In genomic region chr5:118214418-118215154, GRCm38 (mm10) we compare ENCODE assay signal across 8 mouse cellular contexts. TPM values are rescaled to one million over a fixed set of nuclear protein-coding genes. Genes with fewer than 3 reads are reported as not detected.
DNase-seq lines count a peak whose midpoint lies in the region; ATAC-seq lines count a peak whose summit lies in the region.

No protein-coding gene starts in this region.

- H3K9ac ChIP-seq in hindbrain, embryonic 14.5 days = peak overlapping the region; percentile 57

- ATAC-seq in hindbrain, embryonic 14.5 days (ENCODE audit: low FRiP score) = peak; percentile 81

- H3K27ac ChIP-seq in hindbrain, embryonic 14.5 days = peak overlapping the region; percentile 38

- H3K4me1 ChIP-seq in hindbrain, embryonic 14.5 days (replicated peaks; ENCODE audit: control insufficient read depth, insufficient read depth, low read length) = peaks cover 19% of the 10 kb centered on the region

- H3K27me3 ChIP-seq in hindbrain, embryonic 14.5 days (ENCODE audit: control insufficient read depth, insufficient read depth, low read length) = no peaks in the 10 kb centered on the region

- DNase-seq in adrenal gland, adult 18-20 months (ENCODE audit: low spot score in 2 of 2) = peak; percentile 65 to 73
- DNase-seq in cerebellum, postnatal 36 days = peak; percentile 92 to 95
- DNase-seq in frontal cortex, postnatal 25 days (ENCODE audit: low spot score in 2 of 2) = peak; percentile 67 to 83
- peak; percentile 77 for DNase-seq in hindbrain, embryonic 14.5 days (ENCODE audit: low spot score)
- peak; percentile 73 to 79 for DNase-seq in layer of hippocampus, postnatal 36 days
- DNase-seq in lung, postnatal 25 days (ENCODE audit: low spot score) = peak; percentile 75
- peak; percentile 87 to 90 for DNase-seq in right cerebral cortex, postnatal 36 days (ENCODE audit: low spot score in 2 of 2)
- no peak for DNase-seq in B cell, adult 2 months

- no peaks in the 10 kb centered on the region for H3K9me3 ChIP-seq in hindbrain, embryonic 14.5 days (ENCODE audit: control insufficient read depth, low read length)

- peak overlapping the region; percentile 19 for H3K4me3 ChIP-seq in hindbrain, embryonic 14.5 days (replicated peaks; ENCODE audit: low read length)

- 4% methylated on average over 24 of the region's 24 CpGs for WGBS in hindbrain, embryonic 14.5 days

- peaks cover 7% of the 10 kb centered on the region; the same call in 1 of the 2 replicates for H3K36me3 ChIP-seq in hindbrain, embryonic 14.5 days (replicated peaks; ENCODE audit: control insufficient read depth, insufficient read depth)

- peak overlapping the region; percentile 58 for H3K4me2 ChIP-seq in hindbrain, embryonic 14.5 days (replicated peaks)

RNA-seq across cellular contexts. Expression of gene Rnft2, which starts 30.3 kb away (rescaled TPM):
- total RNA-seq in adrenal gland, adult 18-20 months (2021) = 1 to 10 TPM; 3.1 to 5.3 TPM
- polyA plus RNA-seq in hindbrain, embryonic 14.5 days (2014; fragmentation: Nextera tagmentation; extraction: Ambion mirVana) = 12.6 and 13.0 TPM in 2 replicates
- total RNA-seq in layer of hippocampus, postnatal 36 days (2021) = 10 to 100 TPM; 71.5 to 72.2 TPM

RNA-seq across cellular contexts. Expression of gene 2410131K14Rik, which starts 30.4 kb away (rescaled TPM):
- 1 to 10 TPM; 6.3 to 9.0 TPM for total RNA-seq in adrenal gland, adult 18-20 months (2021)
- 16.4 and 17.2 TPM in 2 replicates for polyA plus RNA-seq in hindbrain, embryonic 14.5 days (2014; fragmentation: Nextera tagmentation; extraction: Ambion mirVana)
- total RNA-seq in layer of hippocampus, postnatal 36 days (2021) = 10 to 100 TPM; 16.5 to 16.7 TPM

RNA-seq across cellular contexts. Expression of gene Hrk, which starts 50.1 kb away (rescaled TPM):
- total RNA-seq in adrenal gland, adult 18-20 months (2021) = under 1 TPM in 1 of 2 experiments, not detected in 1; 0.06 TPM
- polyA plus RNA-seq in hindbrain, embryonic 14.5 days (2014; fragmentation: Nextera tagmentation; extraction: Ambion mirVana) = 3.4 and 4.3 TPM in 2 replicates
- total RNA-seq in layer of hippocampus, postnatal 36 days (2021) = 10 to 100 TPM; 38.0 to 40.2 TPM

RNA-seq across cellular contexts. Expression of gene Fbxw8, which starts 59.3 kb away (rescaled TPM):
- total RNA-seq in adrenal gland, adult 18-20 months (2021) = 10 to 100 TPM; 47.3 to 51.4 TPM
- 21.0 TPM in 2 replicates for polyA plus RNA-seq in hindbrain, embryonic 14.5 days (2014; fragmentation: Nextera tagmentation; extraction: Ambion mirVana)
- total RNA-seq in layer of hippocampus, postnatal 36 days (2021) = 10 to 100 TPM; 35.2 to 37.7 TPM

Comparison
In these comparisons a context has a peak if more than half of its experiments do, and no peak if none do; other contexts are left out.
1. DNase-seq: peak in adrenal gland, adult 18-20 months (2 of 2), cerebellum, postnatal 36 days (2 of 2), frontal cortex, postnatal 25 days (2 of 2), hindbrain, embryonic 14.5 days (single experiment), layer of hippocampus, postnatal 36 days (2 of 2), lung, postnatal 25 days (single experiment) and right cerebral cortex, postnatal 36 days (2 of 2); none in B cell, adult 2 months (0 of 2).
2. RNA of gene Rnft2, which starts 30.3 kb away (total RNA-seq): 71.5 to 72.2 TPM in layer of hippocampus, postnatal 36 days; 3.1 to 5.3 TPM in adrenal gland, adult 18-20 months; every median in the first group is over 10 times any median in the second.
3. RNA of gene Hrk, which starts 50.1 kb away (total RNA-seq): 38.0 to 40.2 TPM in layer of hippocampus, postnatal 36 days; 0.06 TPM in adrenal gland, adult 18-20 months; every median in the first group is over 10 times any median in the second.